20 mouse cellular contexts compared by ENCODE assay signal in the genomic region with DNA sequence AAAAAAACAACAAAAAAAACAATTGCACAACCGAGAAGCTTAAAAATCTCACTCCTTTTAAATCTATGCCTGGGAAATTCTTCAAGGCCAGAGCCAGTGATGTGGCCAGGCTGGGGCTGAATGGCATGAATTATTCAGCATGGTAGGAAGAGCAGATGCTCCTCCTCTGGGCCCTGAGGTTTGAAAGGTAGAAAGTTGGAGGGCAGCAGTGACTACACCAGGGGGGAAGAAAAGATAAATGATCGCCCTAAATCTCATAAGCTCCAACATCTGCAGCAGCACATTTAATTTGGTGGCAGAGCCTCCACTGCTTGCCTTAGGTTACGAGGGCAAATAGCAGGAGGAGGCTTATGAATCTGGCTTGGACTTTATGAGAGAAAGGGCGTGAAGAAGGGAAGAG.
DNase-seq lines count a peak whose midpoint lies in the region; ATAC-seq lines count a peak whose summit lies in the region.
"Had no signal": no experiment of that assay in that cellular context is flagged by ENCODE, and none has a peak within 500 bp of the region (broad histone marks: within the 10 kb centered on the region; RNA-seq: fewer than 3 reads in every experiment).

No protein-coding gene starts in this region.

- peak; percentile 52 for DNase-seq in heart, adult 11 months
- no peak for DNase-seq in heart, postnatal 25 days (ENCODE audit: low spot score)
- DNase-seq in frontal cortex, postnatal 14 days (ENCODE audit: low spot score in 2 of 2) = no peak
- no peak for DNase-seq in lung, postnatal 10 days
- DNase-seq in layer of hippocampus, adult 8-10 months (ENCODE audit: low spot score in 2 of 2) = no peak
- DNase-seq: adrenal gland, postnatal 25 days; B cell, adult 2 months; cerebellum, adult 11-12 months; kidney, adult 11 months; thymus, postnatal 14 days had no signal

- H3K4me3 ChIP-seq in embryonic facial prominence, embryonic 13.5 days = no peak overlapping the region
- no peak overlapping the region for H3K4me3 ChIP-seq in hindbrain, embryonic 15.5 days
- H3K4me3 ChIP-seq in midbrain, embryonic 16.5 days (ENCODE audit: low read depth, low read length) = no peak overlapping the region
- H3K4me3 ChIP-seq: forebrain, embryonic 10.5 days; heart, adult 2 months; heart, embryonic 15.5 days; lung, embryonic 15.5 days; myocyte had no signal

- H3K4me2 ChIP-seq in embryonic facial prominence, embryonic 13.5 days = no peak overlapping the region
- H3K4me2 ChIP-seq in hindbrain, embryonic 15.5 days = peak overlapping the region; percentile 14; the same call in 1 of the 2 replicates
- H3K4me2 ChIP-seq in midbrain, embryonic 16.5 days (ENCODE audit: low read length) = no peak overlapping the region
- H3K4me2 ChIP-seq: heart, embryonic 15.5 days; lung, embryonic 15.5 days had no signal

- peaks cover 18% of the 10 kb centered on the region; the same call in 1 of the 2 replicates for H3K4me1 ChIP-seq in embryonic facial prominence, embryonic 13.5 days
- peaks cover 19% of the 10 kb centered on the region for H3K4me1 ChIP-seq in hindbrain, embryonic 15.5 days (replicated peaks)
- H3K4me1 ChIP-seq in midbrain, embryonic 16.5 days (ENCODE audit: control insufficient read depth, insufficient read depth, low read length) = peaks cover 17% of the 10 kb centered on the region
- H3K4me1 ChIP-seq: heart, embryonic 15.5 days; lung, embryonic 15.5 days had no signal

- WGBS in embryonic facial prominence, embryonic 13.5 days = 38% methylated on average over 4 of the region's 4 CpGs
- 24% methylated on average over 4 of the region's 4 CpGs for WGBS in hindbrain, embryonic 15.5 days
- 24% methylated on average over 4 of the region's 4 CpGs for WGBS in midbrain, embryonic 16.5 days

- H3K9ac ChIP-seq in embryonic facial prominence, embryonic 13.5 days = no peak overlapping the region
- no peak overlapping the region for H3K9ac ChIP-seq in hindbrain, embryonic 15.5 days
- H3K9ac ChIP-seq in midbrain, embryonic 16.5 days (ENCODE audit: low read depth, low read length) = no peak overlapping the region
- H3K9ac ChIP-seq: heart, embryonic 15.5 days; liver, embryonic 14.5 days; lung, embryonic 15.5 days had no signal

- H3K9me3 ChIP-seq in embryonic facial prominence, embryonic 13.5 days = no peaks in the 10 kb centered on the region
- no peaks in the 10 kb centered on the region for H3K9me3 ChIP-seq in hindbrain, embryonic 15.5 days
- no peaks in the 10 kb centered on the region for H3K9me3 ChIP-seq in midbrain, embryonic 16.5 days (replicated peaks; ENCODE audit: control insufficient read depth, low read length, poor library complexity, severe bottlenecking)
- H3K9me3 ChIP-seq: forebrain, embryonic 10.5 days; heart, embryonic 15.5 days; lung, embryonic 15.5 days had no signal

- peak overlapping the region; percentile 22; the same call in 1 of the 2 replicates for H3K27ac ChIP-seq in embryonic facial prominence, embryonic 13.5 days
- H3K27ac ChIP-seq in hindbrain, embryonic 15.5 days (replicated peaks) = peak overlapping the region; percentile 33; the same call in 1 of the 2 replicates
- H3K27ac ChIP-seq in midbrain, embryonic 16.5 days (ENCODE audit: low read length) = peak overlapping the region; percentile 40; the same call in 1 of the 2 replicates
- H3K27ac ChIP-seq: forebrain, embryonic 10.5 days; heart, adult 2 months; heart, embryonic 15.5 days; kidney, postnatal 0 days; liver, embryonic 14.5 days; lung, embryonic 15.5 days had no signal

- intact Hi-C loops in heart, postnatal 25 days (cut with DNase I) = no loop called here

- no peaks in the 10 kb centered on the region for H3K36me3 ChIP-seq in embryonic facial prominence, embryonic 13.5 days
- no peaks in the 10 kb centered on the region for H3K36me3 ChIP-seq in hindbrain, embryonic 15.5 days
- H3K36me3 ChIP-seq in midbrain, embryonic 16.5 days (ENCODE audit: control insufficient read depth, insufficient read depth, low read length) = no peaks in the 10 kb centered on the region
- H3K36me3 ChIP-seq: forebrain, embryonic 10.5 days; heart, embryonic 15.5 days; lung, embryonic 15.5 days had no signal

- ATAC-seq in embryonic facial prominence, embryonic 13.5 days (ENCODE audit: insufficient number of reproducible peaks, insufficient read depth, low FRiP score, low TSS enrichment, low read depth) = no peak
- no peak for ATAC-seq in hindbrain, embryonic 15.5 days (ENCODE audit: low FRiP score, low read depth)
- ATAC-seq in midbrain, embryonic 16.5 days = peak; percentile 57; the same call in 1 of the 2 replicates

- H3K27me3 ChIP-seq in embryonic facial prominence, embryonic 13.5 days = no peaks in the 10 kb centered on the region
- H3K27me3 ChIP-seq in hindbrain, embryonic 15.5 days = no peaks in the 10 kb centered on the region
- H3K27me3 ChIP-seq in midbrain, embryonic 16.5 days (ENCODE audit: control insufficient read depth, insufficient read depth, low read depth, low read length) = no peaks in the 10 kb centered on the region
- H3K27me3 ChIP-seq: heart, embryonic 15.5 days; lung, embryonic 15.5 days had no signal
